Mouse (Mus musculus): ENCODE measurements around the gene Hdc. TPM values are rescaled to one million over a fixed set of nuclear protein-coding genes. Genes with fewer than 3 reads are reported as not detected.
"Not testable (repeated sequence)": the region's sequence is repeated elsewhere in the genome, so short reads cannot be mapped to it uniquely, and the experiment has no call there.

Hdc gene
- polyA plus RNA-seq, 1 experiment from 2014 or later: 7.4 TPM

- no peaks in the 10 kb centered on the region for H3K4me1 ChIP-seq
- no peak for ATAC-seq (ENCODE audit: borderline replicate concordance, extremely low read depth, low FRiP score, low TSS enrichment)
- H3K27me3 ChIP-seq: no peaks in the 10 kb centered on the region
- H3K36me3 ChIP-seq: peaks cover 5% of the 10 kb centered on the region; the same call in 1 of the 2 replicates
- H3K9ac ChIP-seq: no peak overlapping the region
- no peak overlapping the region for H3K4me2 ChIP-seq
- H3K27ac ChIP-seq: no peak overlapping the region
- no peaks in the 10 kb centered on the region for H3K9me3 ChIP-seq
- no peak overlapping the region for H3K4me3 ChIP-seq
Measured at GRCm38 (mm10) chr2:126623138-126623537, 4.0 kb upstream of the Hdc start.

- no peaks in the 10 kb centered on the region for H3K36me3 ChIP-seq
- H3K27me3 ChIP-seq: no peaks in the 10 kb centered on the region
- H3K9ac ChIP-seq: no peak overlapping the region
- no peaks in the 10 kb centered on the region for H3K4me1 ChIP-seq
- no peak for ATAC-seq (ENCODE audit: borderline replicate concordance, extremely low read depth, low FRiP score, low TSS enrichment)
- 82% methylated on average over 2 of the region's 2 CpGs for WGBS
- H3K27ac ChIP-seq: no peak overlapping the region
- no peaks in the 10 kb centered on the region for H3K9me3 ChIP-seq
- H3K4me3 ChIP-seq: no peak overlapping the region
- no peak overlapping the region for H3K4me2 ChIP-seq
Measured at GRCm38 (mm10) chr2:126622455-126622854, 3.4 kb upstream of the Hdc start.

GRCm38 (mm10) chr2:126618470-126619179, 474 bp downstream of the Hdc start:
- no peak overlapping the region for H3K9ac ChIP-seq
- no peaks in the 10 kb centered on the region for H3K27me3 ChIP-seq
- 22% methylated on average over 8 of the region's 8 CpGs for WGBS
- H3K4me3 ChIP-seq: no peak overlapping the region
- no peak overlapping the region; the same call in 1 of the 2 replicates for H3K4me2 ChIP-seq
- H3K27ac ChIP-seq: no peak overlapping the region
- no peak for ATAC-seq (ENCODE audit: borderline replicate concordance, extremely low read depth, low FRiP score, low TSS enrichment)
- H3K4me1 ChIP-seq: no peaks in the 10 kb centered on the region
- no peaks in the 10 kb centered on the region for H3K9me3 ChIP-seq
- no peaks in the 10 kb centered on the region for H3K36me3 ChIP-seq

GRCm38 (mm10) chr2:126615355-126615754, 3.7 kb downstream of the Hdc start:
- no peaks in the 10 kb centered on the region for H3K36me3 ChIP-seq
- H3K27me3 ChIP-seq: no peaks in the 10 kb centered on the region
- H3K4me1 ChIP-seq: no peaks in the 10 kb centered on the region
- no peak overlapping the region for H3K9ac ChIP-seq
- H3K9me3 ChIP-seq: no peaks in the 10 kb centered on the region
- H3K4me2 ChIP-seq: no peak overlapping the region
- WGBS: 86% methylated on average over 3 of the region's 3 CpGs
- H3K4me3 ChIP-seq: no peak overlapping the region
- no peak for ATAC-seq (ENCODE audit: borderline replicate concordance, extremely low read depth, low FRiP score, low TSS enrichment)
- H3K27ac ChIP-seq: no peak overlapping the region

- WGBS: 63% methylated on average over 12 of the region's 12 CpGs
- not testable (repeated sequence) for H3K9ac ChIP-seq; H3K27ac ChIP-seq; H3K36me3 ChIP-seq; H3K27me3 ChIP-seq; H3K4me2 ChIP-seq; H3K4me3 ChIP-seq; H3K4me1 ChIP-seq; ATAC-seq (ENCODE audit: borderline replicate concordance, extremely low read depth, low FRiP score, low TSS enrichment); H3K9me3 ChIP-seq
Measured at GRCm38 (mm10) chr2:126609600-126609999, 9.5 kb downstream of the Hdc start.

GRCm38 (mm10) chr2:126607553-126608203, 11.4 kb downstream of the Hdc start:
- Histone ChIP-seq H3K27me3 (no peaks in the 10 kb centered on the region), H3K4me2 (no peak overlapping the region), H3K9ac (no peak overlapping the region), H3K36me3 (no peaks in the 10 kb centered on the region), H3K4me1 (no peaks in the 10 kb centered on the region), H3K27ac (no peak overlapping the region; the same call in 1 of the 2 replicates), H3K9me3 (no peaks in the 10 kb centered on the region), H3K4me3 (no peak overlapping the region)
- ATAC-seq (ENCODE audit: borderline replicate concordance, extremely low read depth, low FRiP score, low TSS enrichment): no peak
- WGBS: 44% methylated on average over 10 of the region's 10 CpGs

- Histone ChIP-seq H3K27ac (no peak overlapping the region), H3K27me3 (no peaks in the 10 kb centered on the region), H3K36me3 (no peaks in the 10 kb centered on the region), H3K9ac (no peak overlapping the region), H3K9me3 (no peaks in the 10 kb centered on the region), H3K4me2 (no peak overlapping the region), H3K4me1 (no peaks in the 10 kb centered on the region), H3K4me3 (no peak overlapping the region)
- no peak for ATAC-seq (ENCODE audit: borderline replicate concordance, extremely low read depth, low FRiP score, low TSS enrichment)
- 50% methylated on average over 4 of the region's 4 CpGs for WGBS
Measured at GRCm38 (mm10) chr2:126606688-126607062, 12.4 kb downstream of the Hdc start.

GRCm38 (mm10) chr2:126606061-126606687, 12.9 kb downstream of the Hdc start:
- Histone ChIP-seq H3K4me1 (no peaks in the 10 kb centered on the region), H3K36me3 (no peaks in the 10 kb centered on the region), H3K27me3 (no peaks in the 10 kb centered on the region), H3K9me3 (no peaks in the 10 kb centered on the region), H3K9ac (no peak overlapping the region), H3K4me2 (no peak overlapping the region), H3K4me3 (no peak overlapping the region), H3K27ac (no peak overlapping the region)
- 80% methylated on average over 15 of the region's 15 CpGs for WGBS
- ATAC-seq (ENCODE audit: borderline replicate concordance, extremely low read depth, low FRiP score, low TSS enrichment): no peak

GRCm38 (mm10) chr2:126601918-126602600, 17.0 kb downstream of the Hdc start:
- no peak for ATAC-seq (ENCODE audit: borderline replicate concordance, extremely low read depth, low FRiP score, low TSS enrichment)
- H3K4me3 ChIP-seq: no peak overlapping the region
- no peak overlapping the region for H3K9ac ChIP-seq
- no peaks in the 10 kb centered on the region for H3K9me3 ChIP-seq
- H3K36me3 ChIP-seq: no peaks in the 10 kb centered on the region
- no peaks in the 10 kb centered on the region for H3K27me3 ChIP-seq
- WGBS: 81% methylated on average over 14 of the region's 14 CpGs
- no peaks in the 10 kb centered on the region for H3K4me1 ChIP-seq
- no peak overlapping the region for H3K4me2 ChIP-seq
- H3K27ac ChIP-seq: no peak overlapping the region

- H3K4me3 ChIP-seq: no peak overlapping the region
- no peaks in the 10 kb centered on the region for H3K27me3 ChIP-seq
- no peaks in the 10 kb centered on the region for H3K9me3 ChIP-seq
- H3K9ac ChIP-seq: no peak overlapping the region
- ATAC-seq (ENCODE audit: borderline replicate concordance, extremely low read depth, low FRiP score, low TSS enrichment): no peak
- no peak overlapping the region for H3K27ac ChIP-seq
- H3K4me1 ChIP-seq: no peaks in the 10 kb centered on the region
- 74% methylated on average over 14 of the region's 14 CpGs for WGBS
- no peaks in the 10 kb centered on the region for H3K36me3 ChIP-seq
- H3K4me2 ChIP-seq: no peak overlapping the region
Measured at GRCm38 (mm10) chr2:126600533-126600932, 18.6 kb downstream of the Hdc start.

- no peaks in the 10 kb centered on the region for H3K27me3 ChIP-seq
- 8% methylated on average over 3 of the region's 3 CpGs for WGBS
- H3K4me3 ChIP-seq: no peak overlapping the region
- H3K27ac ChIP-seq: no peak overlapping the region
- H3K36me3 ChIP-seq: no peaks in the 10 kb centered on the region
- H3K9ac ChIP-seq: no peak overlapping the region
- no peak for ATAC-seq (ENCODE audit: borderline replicate concordance, extremely low read depth, low FRiP score, low TSS enrichment)
- no peaks in the 10 kb centered on the region for H3K9me3 ChIP-seq
- H3K4me2 ChIP-seq: no peak overlapping the region
- no peaks in the 10 kb centered on the region for H3K4me1 ChIP-seq
Measured at GRCm38 (mm10) chr2:126599005-126599404, 20.1 kb downstream of the Hdc start.

GRCm38 (mm10) chr2:126598359-126598758, 20.7 kb downstream of the Hdc start:
- 58% methylated on average over 2 of the region's 2 CpGs for WGBS
- no peaks in the 10 kb centered on the region for H3K4me1 ChIP-seq
- no peak overlapping the region for H3K4me3 ChIP-seq
- no peaks in the 10 kb centered on the region for H3K9me3 ChIP-seq
- no peak overlapping the region for H3K4me2 ChIP-seq
- no peak for ATAC-seq (ENCODE audit: borderline replicate concordance, extremely low read depth, low FRiP score, low TSS enrichment)
- H3K27me3 ChIP-seq: no peaks in the 10 kb centered on the region
- no peak overlapping the region for H3K9ac ChIP-seq
- H3K36me3 ChIP-seq: no peaks in the 10 kb centered on the region
- H3K27ac ChIP-seq: no peak overlapping the region
